In the genomic region with DNA sequence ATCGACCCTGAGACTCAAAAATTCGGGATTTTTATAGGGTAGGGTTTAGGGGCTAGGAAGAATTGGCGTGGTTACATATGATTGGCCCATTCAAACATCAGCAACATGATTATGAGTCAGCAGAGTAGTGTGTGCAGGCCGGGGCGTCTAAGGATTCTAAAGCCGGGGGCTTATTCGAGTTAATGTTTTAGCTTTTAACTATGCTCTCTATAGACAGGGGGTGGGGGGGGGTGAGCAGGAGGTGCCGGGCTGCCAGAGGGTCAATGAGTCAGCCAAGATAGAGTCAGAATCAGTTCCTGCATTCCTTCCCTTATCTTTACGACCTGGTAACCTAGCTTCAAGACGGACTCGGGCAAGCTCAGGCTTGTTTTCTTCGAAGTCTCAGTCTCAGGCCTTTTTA, we compare ENCODE assay signal across 20 mouse cellular contexts.
DNase-seq lines count a peak whose midpoint lies in the region; ATAC-seq and TF ChIP-seq lines count a peak whose summit lies in the region.
"Had no signal": no experiment of that assay in that cellular context is flagged by ENCODE, and none has a peak within 500 bp of the region (broad histone marks: within the 10 kb centered on the region; RNA-seq: fewer than 3 reads in every experiment).

No protein-coding gene starts in this region.

- no peaks in the 10 kb centered on the region for H3K4me1 ChIP-seq in intestine, embryonic 14.5 days (replicated peaks; ENCODE audit: control insufficient read depth, insufficient read depth, low read length)
- H3K4me1 ChIP-seq in intestine, postnatal 0 days (replicated peaks; ENCODE audit: control insufficient read depth, insufficient read depth, low read length): no peaks in the 10 kb centered on the region
- H3K4me1 ChIP-seq in stomach, embryonic 16.5 days (ENCODE audit: control insufficient read depth, insufficient read depth, low read length): no peaks in the 10 kb centered on the region
- no peaks in the 10 kb centered on the region for H3K4me1 ChIP-seq in stomach, postnatal 0 days (replicated peaks; ENCODE audit: control insufficient read depth, insufficient read depth)
- H3K4me1 ChIP-seq: embryonic facial prominence, embryonic 13.5 days; forebrain, embryonic 12.5 days; heart, embryonic 10.5 days; hindbrain, embryonic 12.5 days had no signal

- DNase-seq in intestine, embryonic 14.5 days (ENCODE audit: low spot score): no peak
- no peak for DNase-seq in stomach, postnatal 0 days (ENCODE audit: low spot score)
- DNase-seq in R1 (ENCODE audit: low read depth, low spot score): peak; percentile 1
- DNase-seq in left cerebral cortex, adult 18-20 months (ENCODE audit: low spot score in 2 of 2): no peak
- DNase-seq in adrenal gland, postnatal 14 days: no peak
- DNase-seq: adrenal gland, adult 8-10 months; cerebellum, adult 11 months; cerebellum, adult 8-10 months; cerebellum, postnatal 14 days; gastrocnemius, postnatal 10 days; heart, adult 18-20 months; heart, postnatal 10 days; heart, postnatal 4 days had no signal

- H3K4me3 ChIP-seq in intestine, embryonic 14.5 days (ENCODE audit: low read depth, low read length): no peak overlapping the region
- no peak overlapping the region for H3K4me3 ChIP-seq in intestine, postnatal 0 days (ENCODE audit: low read depth, low read length)
- H3K4me3 ChIP-seq in stomach, embryonic 16.5 days (replicated peaks; ENCODE audit: low read length): no peak overlapping the region
- no peak overlapping the region for H3K4me3 ChIP-seq in stomach, postnatal 0 days (ENCODE audit: low read depth, low read length)
- H3K4me3 ChIP-seq: embryonic facial prominence, embryonic 13.5 days; forebrain, embryonic 12.5 days; heart, embryonic 10.5 days; hindbrain, embryonic 12.5 days had no signal

- no peak overlapping the region for H3K9ac ChIP-seq in intestine, embryonic 14.5 days (ENCODE audit: low read length)
- no peak overlapping the region for H3K9ac ChIP-seq in intestine, postnatal 0 days (ENCODE audit: low read depth, low read length)
- H3K9ac ChIP-seq in stomach, embryonic 16.5 days (ENCODE audit: low read length): no peak overlapping the region
- H3K9ac ChIP-seq in stomach, postnatal 0 days (ENCODE audit: low read length): no peak overlapping the region
- H3K9ac ChIP-seq: embryonic facial prominence, embryonic 13.5 days; forebrain, embryonic 12.5 days; hindbrain, embryonic 12.5 days had no signal

- peak; percentile 83 for ATAC-seq in intestine, embryonic 14.5 days (replicated peaks; ENCODE audit: low FRiP score, low TSS enrichment, low read depth)
- ATAC-seq in intestine, postnatal 0 days: no peak
- ATAC-seq in stomach, embryonic 16.5 days (ENCODE audit: insufficient read depth, low FRiP score): peak; percentile 47; the same call in 1 of the 2 replicates
- no peak for ATAC-seq in stomach, postnatal 0 days (ENCODE audit: low FRiP score, low TSS enrichment)
- ATAC-seq: forebrain, embryonic 16.5 days had no signal

- H3K36me3 ChIP-seq in intestine, embryonic 14.5 days (ENCODE audit: control insufficient read depth, insufficient read depth, low read length): no peaks in the 10 kb centered on the region
- no peaks in the 10 kb centered on the region for H3K36me3 ChIP-seq in intestine, postnatal 0 days (ENCODE audit: control insufficient read depth, insufficient read depth)
- H3K36me3 ChIP-seq in stomach, embryonic 16.5 days (ENCODE audit: control insufficient read depth, insufficient read depth, low read length): no peaks in the 10 kb centered on the region
- no peaks in the 10 kb centered on the region for H3K36me3 ChIP-seq in stomach, postnatal 0 days (ENCODE audit: control insufficient read depth, insufficient read depth, low read length)
- H3K36me3 ChIP-seq: embryonic facial prominence, embryonic 13.5 days; forebrain, embryonic 12.5 days; heart, embryonic 10.5 days; hindbrain, embryonic 12.5 days had no signal

- no peak overlapping the region for H3K27ac ChIP-seq in intestine, embryonic 14.5 days (ENCODE audit: low read depth)
- H3K27ac ChIP-seq in intestine, postnatal 0 days (ENCODE audit: low read depth, low read length): no peak overlapping the region
- no peak overlapping the region for H3K27ac ChIP-seq in stomach, embryonic 16.5 days (ENCODE audit: low read length)
- no peak overlapping the region for H3K27ac ChIP-seq in stomach, postnatal 0 days (replicated peaks)
- H3K27ac ChIP-seq: embryonic facial prominence, embryonic 13.5 days; forebrain, embryonic 12.5 days; heart, embryonic 10.5 days; hindbrain, embryonic 12.5 days had no signal

- TF ChIP-seq CTCF in intestine, postnatal 0 days (IDR thresholded peaks at IDR 0.05; ENCODE audit: low read depth): no peak
- TF ChIP-seq CTCF in stomach, postnatal 0 days (IDR thresholded peaks at IDR 0.05; ENCODE audit: low read depth): no peak

- H3K9me3 ChIP-seq in intestine, embryonic 14.5 days (ENCODE audit: control insufficient read depth, low read length): no peaks in the 10 kb centered on the region
- H3K9me3 ChIP-seq in intestine, postnatal 0 days (ENCODE audit: control insufficient read depth): no peaks in the 10 kb centered on the region
- no peaks in the 10 kb centered on the region for H3K9me3 ChIP-seq in stomach, embryonic 16.5 days (replicated peaks; ENCODE audit: control insufficient read depth, low read length)
- no peaks in the 10 kb centered on the region for H3K9me3 ChIP-seq in stomach, postnatal 0 days (ENCODE audit: control insufficient read depth, low read length)
- H3K9me3 ChIP-seq: embryonic facial prominence, embryonic 13.5 days; forebrain, embryonic 12.5 days; heart, embryonic 10.5 days; hindbrain, embryonic 12.5 days had no signal

- H3K4me2 ChIP-seq in intestine, embryonic 14.5 days (ENCODE audit: low read length): no peak overlapping the region
- no peak overlapping the region for H3K4me2 ChIP-seq in intestine, postnatal 0 days (replicated peaks; ENCODE audit: low read depth)
- no peak overlapping the region for H3K4me2 ChIP-seq in stomach, embryonic 16.5 days (ENCODE audit: low read depth, low read length)
- H3K4me2 ChIP-seq in stomach, postnatal 0 days (replicated peaks; ENCODE audit: low read depth): no peak overlapping the region
- H3K4me2 ChIP-seq: embryonic facial prominence, embryonic 13.5 days; forebrain, embryonic 12.5 days; hindbrain, embryonic 12.5 days had no signal

- WGBS in intestine, embryonic 14.5 days: 45% methylated on average over 12 of the region's 12 CpGs
- 37% methylated on average over 12 of the region's 12 CpGs for WGBS in intestine, postnatal 0 days
- 46% methylated on average over 12 of the region's 12 CpGs for WGBS in stomach, embryonic 16.5 days
- WGBS in stomach, postnatal 0 days: 45% methylated on average over 12 of the region's 12 CpGs

- no peaks in the 10 kb centered on the region for H3K27me3 ChIP-seq in intestine, embryonic 14.5 days (replicated peaks; ENCODE audit: control insufficient read depth, insufficient read depth, low read length)
- no peaks in the 10 kb centered on the region for H3K27me3 ChIP-seq in intestine, postnatal 0 days (replicated peaks; ENCODE audit: control insufficient read depth, insufficient read depth, low read length)
- no peaks in the 10 kb centered on the region for H3K27me3 ChIP-seq in stomach, embryonic 16.5 days (ENCODE audit: control insufficient read depth, insufficient read depth, low read length)
- no peaks in the 10 kb centered on the region for H3K27me3 ChIP-seq in stomach, postnatal 0 days (ENCODE audit: control insufficient read depth, insufficient read depth, low read length)
- H3K27me3 ChIP-seq: embryonic facial prominence, embryonic 13.5 days; forebrain, embryonic 12.5 days; hindbrain, embryonic 12.5 days had no signal

- no peak for TF ChIP-seq EP300 in stomach, postnatal 0 days (optimal IDR thresholded peaks at IDR 0.05)

Comparison
In these comparisons a context has a peak if more than half of its experiments do, and no peak if none do; other contexts are left out.
1. ATAC-seq: peak in intestine, embryonic 14.5 days (single experiment) and stomach, embryonic 16.5 days (single experiment); none in intestine, postnatal 0 days (single experiment) and stomach, postnatal 0 days (single experiment).